Mouse (Mus musculus) left cerebral cortex, postnatal 36 days (tissue): ENCODE measurements around the gene Setd7. TPM values are rescaled to one million over a fixed set of nuclear protein-coding genes. Genes with fewer than 3 reads are reported as not detected.
A peak's percentile ranks its signal among the peaks of the same experiment; 100 is the strongest.

Experiments used
- DNase-seq, 2 experiments: peaks; one replicate each; pipeline ENCODE4 v3.0.0; 2021 to 2022; ENCODE audit warnings: low spot score in 2 of 2, mixed read lengths in 1 of 2
- intact Hi-C: fragments of 180-260 bp; cut with DNase I; formaldehyde crosslinking; loops from one replicate; pipeline ENCODE4 v1.15.1; 2025
- total RNA-seq, 2 experiments: library from RNA; stranded (reverse); gene quantifications; 2 replicates each; pipeline ENCODE4 v1.2.3; 2021

Gene Setd7
- total RNA-seq, 2 experiments from 2014 or later: 138 to 141 TPM

DNA sequence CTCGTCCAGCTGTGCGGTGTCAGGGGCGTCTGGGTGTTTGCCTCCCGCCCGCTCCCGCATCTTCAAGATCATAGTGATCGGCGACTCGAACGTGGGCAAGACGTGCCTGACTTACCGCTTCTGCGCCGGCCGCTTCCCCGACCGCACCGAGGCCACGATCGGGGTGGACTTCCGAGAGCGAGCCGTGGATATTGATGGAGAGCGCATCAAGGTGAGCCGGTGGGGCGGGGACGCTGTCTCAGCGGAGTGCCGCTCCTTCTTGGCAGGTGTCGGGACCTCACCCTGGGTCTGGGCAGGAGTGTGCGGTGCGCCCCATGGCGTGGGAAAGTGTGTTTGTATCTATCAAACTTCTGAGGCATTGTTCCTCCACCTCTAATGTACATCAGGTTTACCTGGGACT, 76.3 kb downstream of the Setd7 start:
- no peak for DNase-seq
- intact Hi-C loops: loop anchor here (5.0 to 10.0 kb wide), 2 partner anchors 78 to 760 kb away; partner anchors contain the start of gene Setd7

DNA sequence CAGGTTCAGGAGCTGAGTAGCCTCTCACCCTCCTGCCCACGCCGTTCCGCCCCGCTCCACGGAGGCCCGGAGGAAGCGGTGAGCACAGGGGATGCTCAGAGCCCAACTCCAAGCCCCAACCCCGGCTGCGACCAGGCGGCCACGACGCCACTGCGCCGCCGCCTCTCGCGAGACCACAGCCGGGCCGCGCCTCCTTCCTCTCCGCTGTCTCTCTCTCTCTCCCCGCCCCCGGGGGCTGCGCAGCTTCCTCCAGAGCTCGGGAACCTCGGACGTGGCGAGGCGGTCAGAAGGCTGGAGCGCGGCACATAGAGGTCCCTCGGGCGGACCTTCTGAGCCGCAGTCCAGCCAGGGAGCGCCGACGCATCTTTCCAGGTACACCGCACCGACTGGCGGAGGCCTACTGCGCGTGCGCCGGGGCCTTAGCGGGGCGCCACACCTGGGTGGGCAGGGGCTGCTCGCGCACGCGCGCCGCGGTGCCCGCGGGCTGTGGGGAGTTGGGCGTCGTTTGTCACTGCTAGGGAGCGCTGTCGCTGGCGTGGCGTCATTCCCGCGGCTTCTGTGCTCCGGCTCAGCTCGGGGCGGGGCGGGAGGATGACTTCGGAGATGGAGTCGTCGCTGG, 76.8 kb downstream of the Setd7 start, which contains the start of gene Rab33b:
Gene Rab33b (plus strand): TSS at position 180 of the 619 bp plus-strand sequence.
- DNase-seq: peak; percentile 98 to 99
- intact Hi-C loops: loop anchor here (2.0 to 10.0 kb wide), 3 partner anchors 78 to 761 kb away; partner anchors contain the start of gene Setd7

DNA sequence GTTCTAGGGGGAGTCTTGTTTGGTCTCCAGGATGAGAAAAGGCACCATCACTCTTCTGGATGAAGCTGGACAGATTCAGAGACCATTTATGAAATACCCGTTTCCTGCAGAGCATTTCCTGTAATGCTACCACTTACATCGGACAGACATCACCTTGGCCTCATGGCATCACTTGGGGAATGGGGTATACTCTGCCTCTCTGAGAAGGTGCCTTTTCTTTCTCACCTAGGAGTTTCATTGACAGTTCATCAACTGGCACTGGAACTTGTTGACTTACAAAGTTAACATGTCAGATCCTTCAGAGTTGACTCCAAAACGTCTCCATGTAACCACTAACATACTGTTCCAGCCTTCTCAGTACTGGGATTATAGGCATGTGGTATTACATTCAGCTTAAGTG, 77.9 kb downstream of the Setd7 start:
- intact Hi-C loops: loop anchor here (2.0 to 10.0 kb wide), 3 partner anchors 80 to 762 kb away; partner anchors contain the start of gene Setd7
- no peak for DNase-seq

DNA sequence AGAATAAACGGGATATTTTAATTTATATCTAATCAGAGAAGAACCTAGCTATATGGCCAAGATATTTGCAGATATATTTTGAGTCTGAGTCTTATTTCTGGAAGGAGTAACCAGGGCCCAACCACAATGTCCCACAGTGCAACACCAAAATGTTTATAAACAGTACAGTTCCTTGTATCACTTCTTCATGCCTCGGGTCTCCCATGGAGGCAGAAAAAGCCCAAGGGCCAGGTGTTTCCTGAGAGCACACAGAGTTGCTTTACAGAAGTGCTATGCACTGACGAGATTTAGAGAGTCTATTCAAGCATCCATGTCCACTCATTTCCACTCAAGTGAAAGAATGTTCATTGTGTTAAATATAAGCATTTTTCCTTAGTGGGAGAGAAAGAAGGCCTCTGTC, 78.8 kb downstream of the Setd7 start:
- no peak for DNase-seq
- intact Hi-C loops: loop anchor here (2.0 to 10.0 kb wide), 3 partner anchors 80 to 763 kb away; partner anchors contain the start of gene Setd7

DNA sequence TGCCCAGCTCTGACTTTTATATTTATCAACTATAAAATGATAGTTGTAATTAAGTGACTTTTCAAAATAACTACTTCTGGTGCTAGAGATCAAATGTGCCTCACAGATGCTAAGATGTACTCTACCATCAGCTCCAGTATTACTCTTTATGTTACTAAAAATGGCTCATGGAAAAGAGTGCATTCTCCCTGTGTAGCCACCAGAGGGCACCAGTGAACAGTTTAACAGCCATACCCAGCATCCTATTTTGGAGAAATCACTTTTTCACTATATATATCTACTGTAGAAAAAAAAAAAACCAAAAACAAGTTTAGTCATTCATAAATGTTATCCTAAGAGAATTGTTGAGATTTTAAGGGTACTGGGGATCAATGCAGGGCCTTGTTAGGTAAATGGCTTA, 79.6 kb downstream of the Setd7 start:
- DNase-seq: peak in 1 of 2 experiments; percentile 32
- intact Hi-C loops: loop anchor here (5.0 to 10.0 kb wide), 2 partner anchors 81 to 764 kb away; partner anchors contain the start of gene Setd7

DNA sequence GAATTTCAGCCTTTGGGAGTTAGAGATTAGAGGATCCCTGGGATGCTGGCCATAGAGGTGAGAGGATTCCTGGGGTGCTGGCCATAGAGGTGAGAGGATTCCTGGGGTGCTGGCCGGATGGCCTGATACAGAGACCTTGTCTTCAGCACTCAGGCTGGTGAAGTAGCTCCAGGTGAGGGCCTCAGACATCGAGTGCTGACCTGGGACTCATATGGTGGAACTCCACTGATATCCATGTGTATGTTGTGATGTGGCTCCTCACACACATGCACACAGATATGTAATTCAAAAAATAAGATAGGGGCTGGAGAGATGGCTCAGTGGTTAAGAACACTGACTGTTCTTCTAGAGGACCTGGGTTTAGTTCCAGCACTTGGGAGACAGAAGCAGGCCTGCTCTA, 80.8 kb downstream of the Setd7 start:
- intact Hi-C loops: loop anchor here (5.0 to 10.0 kb wide), 2 partner anchors 82 to 765 kb away; partner anchors contain the start of gene Setd7
- no peak for DNase-seq

DNA sequence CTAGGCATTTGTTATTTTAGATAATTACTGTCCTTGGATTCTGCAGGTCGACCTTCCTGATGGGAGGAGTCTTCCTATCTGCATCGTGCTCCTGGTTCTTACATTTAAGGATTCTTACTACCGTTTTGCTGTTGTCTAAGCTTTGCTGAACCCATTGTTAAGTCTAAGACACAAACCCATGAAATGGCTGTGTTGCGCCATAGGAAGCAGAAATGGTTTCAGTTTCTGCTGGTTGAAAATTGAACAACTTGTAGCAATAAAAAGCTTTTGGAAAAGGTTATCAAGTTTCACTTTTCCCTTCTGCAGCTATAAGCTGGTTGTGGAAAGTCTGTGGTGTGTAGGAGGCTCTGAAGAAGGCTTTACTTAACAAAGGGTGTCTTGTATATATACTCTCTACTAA, 85.0 kb downstream of the Setd7 start:
- intact Hi-C loops: no loop called here

DNA sequence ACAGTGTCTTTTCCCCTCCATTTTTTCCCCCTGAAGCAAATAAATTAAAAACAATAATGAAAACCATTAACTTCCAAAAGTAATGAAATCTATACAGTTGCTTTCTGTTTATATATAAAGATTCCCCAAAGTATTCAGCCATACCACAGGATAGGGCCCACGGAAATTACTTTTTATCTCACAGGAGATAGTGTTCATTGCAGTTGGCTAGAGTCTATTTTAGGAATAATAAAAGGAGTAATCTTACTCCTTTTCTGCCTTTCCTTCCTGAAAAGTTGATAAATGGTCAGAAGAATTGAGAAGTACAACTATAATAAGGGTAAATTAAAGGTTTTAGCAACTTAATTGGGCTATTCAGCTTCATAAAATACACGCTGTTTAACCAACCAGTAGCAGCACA, 92.1 kb downstream of the Setd7 start:
- no peak for DNase-seq
- intact Hi-C loops: no loop called here

More for the DNA sequence above, 85.0 kb downstream of the Setd7 start:
- DNase-seq: no peak

Other genes with a start within 250 kb of the Setd7 start
- gene Elf2, start 220.2 kb downstream of the Setd7 start, total RNA-seq: 10 to 100 TPM; 40.6 to 45.1 TPM
- not detected for gene Mgarp, start 164.1 kb downstream of the Setd7 start, total RNA-seq
- gene Ndufc1, start 151.9 kb downstream of the Setd7 start, total RNA-seq: 100 to 1,000 TPM; 288 to 324 TPM
- gene Naa15, start 145.7 kb downstream of the Setd7 start, total RNA-seq: 10 to 100 TPM; 34.7 to 43.7 TPM
- 10 to 100 TPM; 18.8 to 25.5 TPM for gene Rab33b, start 77.0 kb downstream of the Setd7 start, total RNA-seq
- not detected for gene Mgst2, start 99.5 kb upstream of the Setd7 start, total RNA-seq